Mouse (Mus musculus) erythroblast, embryonic 14.5 days (primary cell): ENCODE measurements around the gene Mn1. TPM values are rescaled to one million over a fixed set of nuclear protein-coding genes. Genes with fewer than 3 reads are reported as not detected.

Experiments used
- H3K27me3 ChIP-seq: 2 replicates; pipeline ENCODE4 v1.6.1; 2012; ENCODE audit warnings: inconsistent platforms; ENCODE audit not compliant: control insufficient read depth
- H3K36me3 ChIP-seq: 2 replicates; pipeline ENCODE4 v1.6.1; 2012; ENCODE audit warnings: mild to moderate bottlenecking, inconsistent platforms; ENCODE audit not compliant: control insufficient read depth
- H3K4me1 ChIP-seq: 2 replicates; pipeline ENCODE4 v1.6.1; 2012; ENCODE audit warnings: inconsistent platforms; ENCODE audit not compliant: control insufficient read depth
- H3K4me3 ChIP-seq: replicated peaks from 2 replicates; pipeline ENCODE3; 2012; ENCODE audit warnings: moderate library complexity, mild to moderate bottlenecking, inconsistent platforms
- H3K9me3 ChIP-seq: 2 replicates; pipeline ENCODE4 v1.6.1; 2012; ENCODE audit warnings: low read length, inconsistent platforms, mixed read lengths; ENCODE audit not compliant: control insufficient read depth
- GATA1 ChIP-seq: IDR thresholded peaks from 2 replicates; pipeline ENCODE4 v1.6.1; 2012; ENCODE audit warnings: low read length, inconsistent platforms, mixed read lengths
- TAL1 ChIP-seq: IDR thresholded peaks from 3 replicates; pipeline ENCODE4 v1.6.1; 2012; ENCODE audit warnings: low read length, inconsistent platforms, mixed read lengths
- polyA plus RNA-seq: library from polyadenylated mRNA; stranded (reverse); fragments of >175 nt; gene quantifications from 2 replicates; pipeline ENCODE4 v1.2.3, GENCODE M21; 2012

Mn1 gene
- polyA plus RNA-seq, 1 experiment: 0.01 TPM

DNA sequence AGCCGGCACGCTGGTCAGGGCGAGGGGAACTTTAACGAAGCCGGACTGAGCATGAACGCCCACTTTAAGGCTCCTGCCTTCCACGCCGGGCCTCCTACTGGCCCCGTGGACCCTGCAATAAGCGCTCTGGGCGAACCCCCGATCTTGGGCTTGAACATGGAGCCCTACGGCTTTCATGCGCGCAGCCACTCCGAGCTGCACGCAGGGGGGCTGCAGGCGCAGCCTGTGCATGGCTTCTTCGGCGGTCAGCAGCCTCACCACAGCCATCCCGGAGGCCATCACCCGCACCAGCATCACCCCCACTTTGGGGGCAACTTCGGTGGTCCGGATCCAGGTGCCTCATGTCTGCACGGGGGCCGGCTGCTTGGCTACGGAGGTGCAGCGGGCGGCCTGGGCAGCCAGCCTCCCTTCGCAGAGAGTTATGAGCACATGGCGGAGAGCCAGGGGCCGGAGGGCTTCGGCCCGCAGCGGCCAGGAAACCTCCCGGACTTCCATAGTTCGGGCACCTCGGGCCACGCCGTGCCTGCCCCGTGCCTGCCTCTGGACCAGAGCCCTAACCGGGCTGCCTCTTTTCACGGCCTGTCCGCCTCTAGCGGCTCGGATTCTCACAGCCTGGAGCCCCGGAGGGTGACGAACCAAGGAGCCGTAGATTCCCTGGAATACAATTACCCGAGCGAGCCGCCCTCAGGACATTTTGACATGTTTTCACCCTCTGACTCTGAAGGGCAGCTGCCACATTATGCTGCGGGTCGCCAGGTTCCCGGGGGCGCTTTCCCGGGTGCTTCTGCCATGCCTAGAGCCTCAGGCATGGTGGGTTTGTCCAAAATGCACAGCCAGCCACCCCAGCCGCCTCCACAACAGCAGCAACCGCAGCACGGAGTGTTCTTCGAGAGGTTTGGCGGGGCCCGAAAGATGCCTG, 1.3 kb downstream of the Mn1 start:
- peaks cover 84% of the 10 kb centered on the region for H3K27me3 ChIP-seq
- TF ChIP-seq TAL1: no peak
- no peak for TF ChIP-seq GATA1
- no peak overlapping the region for H3K4me3 ChIP-seq
- H3K4me1 ChIP-seq: no peaks in the 10 kb centered on the region
- no peaks in the 10 kb centered on the region; the same call in 1 of the 2 replicates for H3K9me3 ChIP-seq
- H3K36me3 ChIP-seq: no peaks in the 10 kb centered on the region; the same call in 1 of the 2 replicates

DNA sequence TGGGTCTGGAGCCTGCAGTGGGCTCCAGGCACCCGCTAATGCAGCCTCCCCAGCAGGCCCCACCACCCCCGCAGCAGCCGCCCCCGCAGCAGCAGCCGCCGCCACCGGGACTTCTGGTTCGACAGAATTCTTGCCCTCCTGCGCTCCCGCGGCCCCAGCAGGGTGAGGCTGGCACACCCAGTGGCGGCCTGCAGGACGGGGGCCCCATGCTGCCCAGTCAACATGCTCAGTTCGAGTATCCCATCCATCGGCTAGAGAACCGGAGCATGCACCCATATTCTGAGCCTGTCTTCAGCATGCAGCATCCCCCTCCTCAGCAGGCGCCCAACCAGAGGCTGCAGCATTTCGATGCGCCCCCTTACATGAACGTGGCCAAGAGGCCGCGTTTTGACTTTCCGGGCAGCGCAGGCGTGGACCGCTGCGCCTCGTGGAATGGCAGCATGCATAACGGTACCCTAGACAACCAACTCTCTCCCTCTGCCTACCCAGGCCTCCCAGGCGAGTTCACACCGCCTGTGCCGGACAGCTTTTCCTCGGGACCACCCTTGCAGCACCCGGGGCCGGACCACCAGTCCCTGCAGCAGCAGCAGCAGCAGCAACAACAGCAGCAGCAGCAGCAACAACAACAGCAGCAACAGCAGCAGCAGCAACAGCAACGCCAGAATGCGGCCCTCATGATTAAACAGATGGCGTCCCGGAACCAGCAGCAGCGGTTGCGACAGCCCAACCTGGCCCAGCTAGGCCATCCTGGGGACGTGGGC, 2.1 kb downstream of the Mn1 start:
- no peak for TF ChIP-seq GATA1
- TF ChIP-seq TAL1: no peak
- Histone ChIP-seq H3K27me3 (peaks cover 76% of the 10 kb centered on the region), H3K4me3 (no peak overlapping the region), H3K4me1 (no peaks in the 10 kb centered on the region), H3K36me3 (no peaks in the 10 kb centered on the region; the same call in 1 of the 2 replicates), H3K9me3 (no peaks in the 10 kb centered on the region; the same call in 1 of the 2 replicates)

DNA sequence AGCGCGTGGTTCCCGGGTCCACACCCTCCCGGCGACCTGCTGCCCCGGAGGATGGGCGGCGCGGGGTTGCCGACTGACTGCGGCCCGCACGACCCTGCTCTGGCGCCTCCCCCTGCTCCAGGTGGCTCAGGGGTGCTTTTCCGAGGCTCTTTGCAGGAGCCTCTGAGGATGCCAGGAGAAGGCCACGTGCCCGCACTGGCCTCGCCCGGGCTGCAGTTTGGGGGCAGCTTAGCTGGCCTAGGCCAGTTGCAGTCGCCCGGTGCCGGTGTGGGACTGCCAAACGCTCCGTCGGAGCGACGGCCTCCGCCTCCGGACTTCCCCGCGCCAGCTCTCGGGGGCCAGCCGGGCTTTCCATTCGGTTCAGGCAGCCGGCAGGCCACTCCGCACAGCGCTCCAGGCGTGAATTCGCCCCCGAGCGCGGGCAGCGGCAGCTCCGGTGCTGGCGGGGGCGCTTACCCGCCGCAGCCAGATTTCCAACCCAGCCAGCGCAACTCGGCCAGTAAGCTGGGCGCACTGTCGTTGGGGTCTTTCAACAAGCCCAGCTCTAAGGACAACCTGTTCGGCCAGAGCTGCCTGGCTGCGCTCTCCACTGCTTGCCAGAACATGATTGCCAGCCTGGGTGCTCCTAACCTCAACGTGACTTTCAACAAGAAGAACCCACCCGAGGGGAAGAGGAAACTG, 3.0 kb downstream of the Mn1 start:
- Histone ChIP-seq H3K4me3 (no peak overlapping the region), H3K4me1 (no peaks in the 10 kb centered on the region), H3K27me3 (peaks cover 67% of the 10 kb centered on the region), H3K36me3 (no peaks in the 10 kb centered on the region; the same call in 1 of the 2 replicates), H3K9me3 (no peaks in the 10 kb centered on the region; the same call in 1 of the 2 replicates)
- no peak for TF ChIP-seq GATA1
- TF ChIP-seq TAL1: no peak

DNA sequence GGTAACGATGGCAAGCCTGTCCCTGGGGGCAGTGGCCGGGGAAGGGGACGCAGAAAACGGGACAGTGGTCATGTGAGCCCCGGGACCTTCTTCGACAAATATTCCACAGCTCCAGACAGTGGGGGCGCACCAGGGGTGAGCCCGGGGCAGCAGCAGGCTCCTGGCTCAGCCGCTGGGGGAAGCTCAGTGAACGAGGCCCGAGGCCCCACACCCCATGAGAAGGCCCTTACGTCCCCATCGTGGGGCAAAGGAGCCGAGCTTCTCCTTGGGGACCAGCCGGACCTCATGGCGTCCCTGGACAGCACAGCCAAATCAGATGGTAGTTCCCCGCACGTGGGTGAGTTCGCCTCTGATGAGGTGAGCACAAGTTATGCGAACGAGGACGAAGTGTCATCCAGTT, 3.7 kb downstream of the Mn1 start:
- Histone ChIP-seq H3K4me1 (no peaks in the 10 kb centered on the region), H3K4me3 (no peak overlapping the region), H3K9me3 (no peaks in the 10 kb centered on the region; the same call in 1 of the 2 replicates), H3K27me3 (peaks cover 60% of the 10 kb centered on the region), H3K36me3 (no peaks in the 10 kb centered on the region; the same call in 1 of the 2 replicates)
- TF ChIP-seq GATA1 (no peak), TAL1 (no peak)

DNA sequence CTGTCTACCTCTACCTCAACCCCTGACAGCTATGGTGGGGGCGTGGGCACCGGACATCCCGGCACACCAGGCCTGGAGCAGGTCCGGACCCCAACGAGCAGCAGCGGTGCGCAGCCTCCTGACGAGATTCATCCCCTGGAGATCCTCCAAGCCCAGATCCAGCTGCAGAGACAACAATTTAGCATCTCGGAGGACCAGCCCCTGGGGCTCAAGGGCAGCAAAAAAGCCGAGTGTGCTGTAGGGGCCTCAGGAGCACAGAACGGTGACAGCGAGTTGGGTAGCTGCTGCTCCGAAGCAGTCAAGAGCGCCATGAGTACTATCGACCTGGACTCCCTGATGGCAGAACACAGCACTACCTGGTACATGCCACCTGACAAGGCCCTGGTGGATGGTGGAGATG, 4.3 kb downstream of the Mn1 start:
- H3K4me1 ChIP-seq: no peaks in the 10 kb centered on the region
- TF ChIP-seq TAL1: no peak
- TF ChIP-seq GATA1: no peak
- H3K4me3 ChIP-seq: no peak overlapping the region

DNA sequence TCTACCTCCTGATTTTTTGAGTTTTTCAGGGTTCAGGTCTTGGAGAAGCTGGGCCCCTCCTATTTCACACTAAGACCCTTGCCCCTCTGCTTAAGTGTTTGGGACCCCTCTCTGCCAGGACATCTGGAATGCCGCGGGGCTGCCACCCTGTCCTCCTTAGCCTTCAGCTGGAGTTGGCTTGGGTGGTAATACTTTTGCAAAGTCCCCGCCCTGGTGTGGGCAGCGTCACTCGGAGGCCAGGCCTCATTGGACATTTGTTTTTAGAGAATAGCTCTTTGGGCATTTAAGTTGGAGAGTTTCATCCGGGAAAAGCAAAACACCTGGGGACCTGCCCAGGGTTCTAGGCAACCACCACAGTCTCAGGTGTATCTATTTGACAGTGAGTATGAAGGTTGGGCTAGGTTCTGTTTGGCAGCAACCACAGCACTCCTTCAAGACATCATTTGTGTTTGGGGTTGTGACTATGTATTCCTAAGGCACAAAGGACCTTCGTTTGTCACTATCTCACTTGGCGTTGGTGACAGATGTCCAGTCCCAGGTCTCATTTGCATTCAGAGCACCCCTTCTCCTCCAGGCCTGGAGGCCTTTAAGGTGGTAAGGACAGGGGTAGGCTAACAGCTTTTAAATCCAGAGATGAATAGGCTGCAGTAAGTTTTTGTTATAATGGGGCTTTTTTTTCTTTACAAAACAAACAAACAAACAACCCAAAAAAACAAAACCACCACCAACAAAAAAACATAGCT, 5.1 kb downstream of the Mn1 start:
- Histone ChIP-seq H3K4me3 (no peak overlapping the region), H3K27me3 (peaks cover 46% of the 10 kb centered on the region), H3K4me1 (no peaks in the 10 kb centered on the region), H3K36me3 (no peaks in the 10 kb centered on the region; the same call in 1 of the 2 replicates), H3K9me3 (no peaks in the 10 kb centered on the region; the same call in 1 of the 2 replicates)
- no peak for TF ChIP-seq TAL1
- TF ChIP-seq GATA1: no peak

More for the DNA sequence above, 4.3 kb downstream of the Mn1 start:
- peaks cover 54% of the 10 kb centered on the region for H3K27me3 ChIP-seq
- no peaks in the 10 kb centered on the region; the same call in 1 of the 2 replicates for H3K9me3 ChIP-seq
- no peaks in the 10 kb centered on the region; the same call in 1 of the 2 replicates for H3K36me3 ChIP-seq

DNA sequence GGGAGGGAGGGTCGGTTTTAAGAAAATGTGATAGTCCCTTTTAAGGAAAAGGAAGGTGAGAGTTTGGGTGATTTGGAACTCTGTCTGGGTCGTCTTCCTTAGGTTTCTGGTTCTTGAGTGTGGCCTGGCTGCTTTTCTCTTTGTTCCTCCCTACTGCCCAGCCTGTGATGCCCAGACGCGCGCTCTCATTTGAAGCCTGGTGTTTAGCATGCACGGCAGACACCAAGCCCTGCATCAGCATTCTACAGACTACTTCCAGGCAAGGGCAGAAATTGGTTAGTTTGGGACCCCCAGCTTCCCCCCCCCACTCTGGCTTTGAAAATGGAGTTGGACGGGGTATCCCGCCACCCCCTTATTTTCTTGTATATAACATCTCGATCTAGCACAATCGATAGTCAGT, 5.8 kb downstream of the Mn1 start:
- Histone ChIP-seq H3K4me3 (no peak overlapping the region), H3K9me3 (no peaks in the 10 kb centered on the region; the same call in 1 of the 2 replicates), H3K27me3 (peaks cover 39% of the 10 kb centered on the region), H3K4me1 (no peaks in the 10 kb centered on the region), H3K36me3 (no peaks in the 10 kb centered on the region; the same call in 1 of the 2 replicates)
- TF ChIP-seq TAL1 (no peak), GATA1 (no peak)

DNA sequence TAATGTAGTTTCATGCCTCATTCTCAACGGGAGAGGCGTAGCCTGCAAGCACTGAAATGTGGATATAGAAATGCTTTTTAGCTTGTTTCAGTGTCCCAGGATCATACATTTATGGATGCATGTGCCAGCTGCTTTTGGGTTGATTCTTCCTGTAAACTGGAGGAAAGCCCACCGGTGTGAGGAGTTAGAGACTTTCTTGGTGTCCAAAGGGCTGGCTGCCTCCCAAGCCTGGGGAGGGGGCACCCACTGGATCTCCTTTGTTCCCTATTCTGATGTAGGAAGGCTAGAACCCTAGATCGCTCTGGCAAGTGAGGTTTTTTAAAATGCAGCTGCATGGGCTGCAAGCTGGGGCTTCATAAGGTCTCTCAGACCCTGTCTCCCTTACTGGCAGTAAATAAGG, 6.5 kb downstream of the Mn1 start:
- H3K36me3 ChIP-seq: no peaks in the 10 kb centered on the region; the same call in 1 of the 2 replicates
- no peaks in the 10 kb centered on the region for H3K4me1 ChIP-seq
- H3K4me3 ChIP-seq: no peak overlapping the region
- H3K9me3 ChIP-seq: no peaks in the 10 kb centered on the region
- H3K27me3 ChIP-seq: peaks cover 33% of the 10 kb centered on the region
- TF ChIP-seq TAL1: no peak
- TF ChIP-seq GATA1: no peak
